Mouse (Mus musculus): ENCODE results near the gene Nlrx1. TPM values are rescaled to one million over a fixed set of nuclear protein-coding genes. Genes with fewer than 3 reads are reported as not detected.

Nlrx1 gene
- polyA plus RNA-seq, 1 experiment = 0.07 TPM

- H3K27me3 ChIP-seq (ENCODE audit: control insufficient read depth) = no peaks in the 10 kb centered on the region
- no peaks in the 10 kb centered on the region for H3K9me3 ChIP-seq (ENCODE audit: control insufficient read depth, low read length)
- TF ChIP-seq TAL1 (IDR thresholded peaks at IDR 0.05; ENCODE audit: low read length) = no peak
- TF ChIP-seq GATA1 (IDR thresholded peaks at IDR 0.05; ENCODE audit: low read length) = no peak
- peaks cover 37% of the 10 kb centered on the region for H3K4me1 ChIP-seq (ENCODE audit: control insufficient read depth)
- H3K4me3 ChIP-seq (replicated peaks) = peak within 1 kb of the TSS; percentile 90
- H3K36me3 ChIP-seq (ENCODE audit: control insufficient read depth) = peaks cover 8% of the 10 kb centered on the region
Measured at GRCm38 (mm10) chr9:44233802-44234478, 34.5 kb downstream of the Nlrx1 start, which contains the start of gene Cbl. Gene Cbl (minus strand): TSS chr9:44234049.

- no peaks in the 10 kb centered on the region for H3K27me3 ChIP-seq (ENCODE audit: control insufficient read depth)
- TF ChIP-seq GATA1 (IDR thresholded peaks at IDR 0.05; ENCODE audit: low read length) (no peak), TAL1 (IDR thresholded peaks at IDR 0.05; ENCODE audit: low read length) (no peak)
- H3K4me3 ChIP-seq (replicated peaks) = peak overlapping the region; percentile 90
- H3K4me1 ChIP-seq (ENCODE audit: control insufficient read depth) = peaks cover 40% of the 10 kb centered on the region
- H3K9me3 ChIP-seq (ENCODE audit: control insufficient read depth, low read length) = no peaks in the 10 kb centered on the region
- peaks cover 9% of the 10 kb centered on the region for H3K36me3 ChIP-seq (ENCODE audit: control insufficient read depth)
Measured at GRCm38 (mm10) chr9:44233021-44233801, 35.2 kb downstream of the Nlrx1 start.

GRCm38 (mm10) chr9:44231609-44232008, 36.8 kb downstream of the Nlrx1 start:
- peaks cover 45% of the 10 kb centered on the region for H3K4me1 ChIP-seq (ENCODE audit: control insufficient read depth)
- peaks cover 16% of the 10 kb centered on the region for H3K36me3 ChIP-seq (ENCODE audit: control insufficient read depth)
- no peaks in the 10 kb centered on the region for H3K9me3 ChIP-seq (ENCODE audit: control insufficient read depth, low read length)
- TF ChIP-seq TAL1 (IDR thresholded peaks at IDR 0.05; ENCODE audit: low read length) = no peak
- no peak for TF ChIP-seq GATA1 (IDR thresholded peaks at IDR 0.05; ENCODE audit: low read length)
- peak overlapping the region; percentile 20 for H3K4me3 ChIP-seq (replicated peaks)
- no peaks in the 10 kb centered on the region for H3K27me3 ChIP-seq (ENCODE audit: control insufficient read depth)

GRCm38 (mm10) chr9:44225993-44226392, 42.4 kb downstream of the Nlrx1 start:
- no peak overlapping the region for H3K4me3 ChIP-seq (replicated peaks)
- peaks cover 29% of the 10 kb centered on the region for H3K4me1 ChIP-seq (ENCODE audit: control insufficient read depth)
- TF ChIP-seq GATA1 (IDR thresholded peaks at IDR 0.05; ENCODE audit: low read length) = no peak
- TF ChIP-seq TAL1 (IDR thresholded peaks at IDR 0.05; ENCODE audit: low read length) = no peak
- H3K9me3 ChIP-seq (ENCODE audit: control insufficient read depth, low read length) = peaks cover 3% of the 10 kb centered on the region; the same call in 1 of the 2 replicates
- peaks cover 14% of the 10 kb centered on the region for H3K36me3 ChIP-seq (ENCODE audit: control insufficient read depth)
- no peaks in the 10 kb centered on the region for H3K27me3 ChIP-seq (ENCODE audit: control insufficient read depth)

- no peak overlapping the region for H3K4me3 ChIP-seq (replicated peaks)
- TF ChIP-seq GATA1 (IDR thresholded peaks at IDR 0.05; ENCODE audit: low read length) (no peak), TAL1 (IDR thresholded peaks at IDR 0.05; ENCODE audit: low read length) (no peak)
- H3K27me3 ChIP-seq (ENCODE audit: control insufficient read depth) = no peaks in the 10 kb centered on the region
- peaks cover 8% of the 10 kb centered on the region for H3K36me3 ChIP-seq (ENCODE audit: control insufficient read depth)
- no peaks in the 10 kb centered on the region; the same call in 1 of the 2 replicates for H3K4me1 ChIP-seq (ENCODE audit: control insufficient read depth)
- H3K9me3 ChIP-seq (ENCODE audit: control insufficient read depth, low read length) = no peaks in the 10 kb centered on the region
Measured at GRCm38 (mm10) chr9:44213538-44213937, 54.9 kb downstream of the Nlrx1 start.

GRCm38 (mm10) chr9:44212406-44212805, 56.0 kb downstream of the Nlrx1 start:
- H3K36me3 ChIP-seq (ENCODE audit: control insufficient read depth) = peaks cover 8% of the 10 kb centered on the region
- no peak for TF ChIP-seq GATA1 (IDR thresholded peaks at IDR 0.05; ENCODE audit: low read length)
- no peak for TF ChIP-seq TAL1 (IDR thresholded peaks at IDR 0.05; ENCODE audit: low read length)
- no peaks in the 10 kb centered on the region for H3K27me3 ChIP-seq (ENCODE audit: control insufficient read depth)
- H3K9me3 ChIP-seq (ENCODE audit: control insufficient read depth, low read length) = no peaks in the 10 kb centered on the region
- no peaks in the 10 kb centered on the region; the same call in 1 of the 2 replicates for H3K4me1 ChIP-seq (ENCODE audit: control insufficient read depth)
- no peak overlapping the region for H3K4me3 ChIP-seq (replicated peaks)

- Histone ChIP-seq H3K4me1 (ENCODE audit: control insufficient read depth) (peaks cover 1% of the 10 kb centered on the region), H3K36me3 (ENCODE audit: control insufficient read depth) (peaks cover 8% of the 10 kb centered on the region), H3K9me3 (ENCODE audit: control insufficient read depth, low read length) (no peaks in the 10 kb centered on the region), H3K27me3 (ENCODE audit: control insufficient read depth) (no peaks in the 10 kb centered on the region), H3K4me3 (replicated peaks) (no peak overlapping the region)
- TF ChIP-seq TAL1 (IDR thresholded peaks at IDR 0.05; ENCODE audit: low read length) = no peak
- no peak for TF ChIP-seq GATA1 (IDR thresholded peaks at IDR 0.05; ENCODE audit: low read length)
Measured at GRCm38 (mm10) chr9:44209416-44209815, 59.0 kb downstream of the Nlrx1 start.

GRCm38 (mm10) chr9:44207840-44208239, 60.6 kb downstream of the Nlrx1 start:
- H3K4me3 ChIP-seq (replicated peaks) = no peak overlapping the region
- TF ChIP-seq TAL1 (IDR thresholded peaks at IDR 0.05; ENCODE audit: low read length) (no peak), GATA1 (IDR thresholded peaks at IDR 0.05; ENCODE audit: low read length) (no peak)
- no peaks in the 10 kb centered on the region for H3K9me3 ChIP-seq (ENCODE audit: control insufficient read depth, low read length)
- peaks cover 4% of the 10 kb centered on the region for H3K4me1 ChIP-seq (ENCODE audit: control insufficient read depth)
- H3K27me3 ChIP-seq (ENCODE audit: control insufficient read depth) = no peaks in the 10 kb centered on the region
- peaks cover 8% of the 10 kb centered on the region for H3K36me3 ChIP-seq (ENCODE audit: control insufficient read depth)

Other genes starting within 250 kb of the Nlrx1 start
- not detected in 2 replicates for gene Thy1, start 225.2 kb downstream of the Nlrx1 start, polyA plus RNA-seq (2012)
- gene Usp2, start 201.6 kb downstream of the Nlrx1 start, polyA plus RNA-seq (2012) = 0.05 TPM in 1 of 2 replicates, not detected in the other
- gene Mfrp, start 166.9 kb downstream of the Nlrx1 start, polyA plus RNA-seq (2012) = not detected in 2 replicates
- 0.08 TPM in 1 of 2 replicates, not detected in the other for gene C1qtnf5, start 161.4 kb downstream of the Nlrx1 start, polyA plus RNA-seq (2012)
- gene Gm49380, start 155.1 kb downstream of the Nlrx1 start, polyA plus RNA-seq (2012) = not detected in 2 replicates
- 8.5 and 11.1 TPM in 2 replicates for gene Rnf26, start 155.1 kb downstream of the Nlrx1 start, polyA plus RNA-seq (2012)
- gene Mcam, start 134.1 kb downstream of the Nlrx1 start, polyA plus RNA-seq (2012) = not detected in 2 replicates
- gene Cbl, start 34.5 kb downstream of the Nlrx1 start, polyA plus RNA-seq (2012) = 0.13 and 0.16 TPM in 2 replicates
- gene Ccdc153, start 27.9 kb downstream of the Nlrx1 start, polyA plus RNA-seq (2012) = not detected in 2 replicates
- gene Pdzd3, start 17.1 kb downstream of the Nlrx1 start, polyA plus RNA-seq (2012) = not detected in 2 replicates
- 19.1 and 19.9 TPM in 2 replicates for gene Abcg4, start 20.0 kb upstream of the Nlrx1 start, polyA plus RNA-seq (2012)
- gene Hinfp, start 37.1 kb upstream of the Nlrx1 start, polyA plus RNA-seq (2012) = 0.57 and 0.75 TPM in 2 replicates
- 24.5 and 25.4 TPM in 2 replicates for gene C2cd2l, start 51.7 kb upstream of the Nlrx1 start, polyA plus RNA-seq (2012)
- 0.15 and 0.20 TPM in 2 replicates for gene Dpagt1, start 57.4 kb upstream of the Nlrx1 start, polyA plus RNA-seq (2012)
- 364 and 434 TPM in 2 replicates for gene H2afx, start 66.1 kb upstream of the Nlrx1 start, polyA plus RNA-seq (2012)
- 331 and 361 TPM in 2 replicates for gene Hmbs, start 75.6 kb upstream of the Nlrx1 start, polyA plus RNA-seq (2012)
- 1.4 and 1.5 TPM in 2 replicates for gene Vps11, start 93.1 kb upstream of the Nlrx1 start, polyA plus RNA-seq (2012)
- 0.69 and 0.80 TPM in 2 replicates for gene Hyou1, start 110.9 kb upstream of the Nlrx1 start, polyA plus RNA-seq (2012)
- 0.23 and 0.31 TPM in 2 replicates for gene Slc37a4, start 128.3 kb upstream of the Nlrx1 start, polyA plus RNA-seq (2012)
- gene Rps25, start 138.5 kb upstream of the Nlrx1 start, polyA plus RNA-seq (2012) = 16.3 and 35.8 TPM in 2 replicates
- 0.37 and 0.65 TPM in 2 replicates for gene Trappc4, start 139.0 kb upstream of the Nlrx1 start, polyA plus RNA-seq (2012)
- 1.1 and 1.5 TPM in 2 replicates for gene Ccdc84, start 150.0 kb upstream of the Nlrx1 start, polyA plus RNA-seq (2012)
- not detected in 2 replicates for gene Foxr1, start 172.5 kb upstream of the Nlrx1 start, polyA plus RNA-seq (2012)
- gene Upk2, start 186.4 kb upstream of the Nlrx1 start, polyA plus RNA-seq (2012) = not detected in 2 replicates
- 0.06 and 0.09 TPM in 2 replicates for gene Bcl9l, start 214.2 kb upstream of the Nlrx1 start, polyA plus RNA-seq (2012)

Data from erythroblast, embryonic 14.5 days (primary cell).